Mouse (Mus musculus) common myeloid progenitor, adult 5-6 weeks (primary cell): Measurements from ENCODE around the gene Phka2. TPM values are rescaled to one million over a fixed set of nuclear protein-coding genes. Genes with fewer than 3 reads are reported as not detected.

Experiments
- ATAC-seq: replicated peaks from 2 replicates; pipeline ENCODE4 v1.8.0; 2016; ENCODE audit warnings: low read depth, mild to moderate bottlenecking, moderate TSS enrichment, inconsistent platforms; ENCODE audit not compliant: poor library complexity, severe bottlenecking
- total RNA-seq: library from RNA; stranded (forward); fragments of 200-1000, 187-1606 nt; gene quantifications from 2 replicates; pipeline ENCODE4 v1.2.3, GENCODE M21; 2017

Gene Phka2
- total RNA-seq, 1 experiment from 2014 or later, result 48.4 TPM

DNA sequence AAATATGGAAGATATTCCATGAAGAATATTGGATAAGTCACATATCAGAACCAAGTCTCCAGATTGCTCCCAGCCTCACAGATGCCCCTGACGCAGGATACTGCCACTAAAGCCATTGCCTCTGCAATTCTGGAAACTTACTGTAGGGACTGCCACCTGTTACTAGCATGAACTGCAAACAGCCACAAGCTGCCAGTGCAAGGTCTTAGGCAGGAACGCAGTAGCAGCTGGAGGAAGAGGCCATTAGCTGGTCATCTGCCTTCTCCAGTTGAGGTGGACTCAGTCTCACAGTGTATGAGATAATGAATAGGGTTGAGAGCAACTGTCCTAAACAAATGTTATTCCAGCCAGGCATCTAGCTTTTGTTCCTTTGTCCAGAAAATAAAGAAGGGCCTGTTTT lies 96.1 kb downstream of the Phka2 start:
- ATAC-seq, result no peak

DNA sequence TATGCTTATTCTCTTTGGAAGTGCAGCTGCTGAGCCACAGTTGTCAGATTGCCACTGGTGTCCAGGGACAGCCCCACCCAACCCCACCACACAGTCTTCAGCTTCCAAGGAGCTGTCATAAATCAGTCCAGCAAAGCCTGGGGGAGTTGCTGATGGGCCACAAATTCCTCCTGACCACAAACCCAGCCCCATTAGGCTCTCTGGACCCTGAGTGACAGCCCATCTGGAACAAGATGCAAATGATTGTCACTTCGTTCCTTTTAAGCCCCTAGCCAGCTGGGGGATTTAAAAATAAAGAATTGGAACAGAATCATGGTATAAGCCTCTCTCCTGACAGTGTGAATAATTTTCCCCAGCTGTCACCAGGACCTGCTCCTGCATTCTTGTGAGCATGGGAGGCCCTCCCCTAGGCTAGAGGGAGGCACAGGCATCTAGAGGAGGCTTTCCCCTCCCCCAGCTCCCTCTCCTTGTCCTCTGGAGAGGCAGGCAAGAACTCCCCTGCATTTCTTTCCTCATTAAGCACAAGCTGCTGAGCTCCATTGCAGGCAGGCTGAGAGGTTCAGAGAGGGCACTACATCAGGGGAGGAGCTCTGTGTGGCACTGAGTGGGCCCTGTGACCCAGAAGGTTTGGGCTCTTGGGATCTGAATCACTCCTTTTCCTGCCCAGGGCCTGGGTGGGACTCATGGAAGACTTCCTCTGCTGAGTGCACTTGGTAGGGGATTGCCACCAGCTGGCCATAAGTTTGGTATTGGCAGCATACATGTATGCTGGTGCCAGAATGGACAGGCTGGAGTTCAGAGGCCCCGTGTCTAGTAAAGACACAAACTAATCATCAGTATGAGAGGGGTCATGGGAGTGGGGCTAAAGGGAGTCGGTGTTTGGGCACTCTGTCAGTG lies 96.8 kb downstream of the Phka2 start:
- ATAC-seq, result peak; percentile 36; the same call in 1 of the 2 replicates

- no peak for ATAC-seq
Observed at GRCm38 (mm10) chrX:160601053-160601452, 99.1 kb downstream of the Phka2 start.

GRCm38 (mm10) chrX:160602770-160603169 lies 100.8 kb downstream of the Phka2 start:
- no peak for ATAC-seq

DNA sequence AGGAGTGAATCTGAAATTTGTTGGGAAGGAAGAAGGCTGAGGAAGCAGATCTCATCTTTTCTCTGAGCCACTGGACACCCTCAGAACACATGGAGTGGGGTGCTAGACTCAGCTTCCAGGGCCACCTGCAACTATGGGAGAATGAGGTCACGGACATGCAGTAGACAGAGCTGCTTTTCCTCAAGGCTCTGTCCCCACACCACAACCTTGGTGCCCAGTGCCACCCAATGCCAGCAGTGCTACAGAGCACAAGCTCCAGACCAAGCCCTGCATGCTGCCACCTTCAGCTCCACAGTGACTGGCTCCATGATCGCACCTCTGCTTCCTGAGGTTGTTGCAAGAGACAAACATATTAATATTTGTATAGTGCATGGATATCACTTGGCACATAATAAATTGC lies 101.3 kb downstream of the Phka2 start:
- ATAC-seq, result no peak

DNA sequence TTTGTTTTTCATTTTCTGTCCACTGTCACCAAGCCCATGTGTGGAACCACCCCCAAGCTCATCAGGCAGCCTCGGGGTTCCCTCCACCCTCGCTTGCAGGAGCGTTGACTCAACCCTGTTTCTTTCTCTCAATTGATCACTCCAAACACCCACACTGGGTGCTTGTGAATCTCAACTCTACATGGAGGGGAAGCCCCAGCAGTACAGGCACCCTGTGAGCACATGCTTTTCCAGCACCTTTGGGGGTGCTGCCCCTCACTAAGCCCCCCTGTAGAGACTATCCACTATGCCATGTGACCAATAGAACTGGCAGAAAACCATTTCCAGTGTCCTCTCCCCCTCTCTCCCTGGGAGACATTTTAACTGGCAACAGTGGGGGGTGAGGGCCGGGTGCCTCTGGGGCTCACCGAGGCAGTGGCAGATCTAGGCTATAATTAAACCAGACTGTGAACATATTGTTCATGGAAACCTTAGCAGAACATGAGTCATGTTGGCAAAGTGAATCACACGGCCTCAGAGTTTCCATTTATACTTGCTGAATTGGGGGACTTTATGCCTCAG lies 102.1 kb downstream of the Phka2 start:
- no peak for ATAC-seq

- ATAC-seq, result peak; percentile 92
Observed at GRCm38 (mm10) chrX:160609849-160610248, 107.9 kb downstream of the Phka2 start.

DNA sequence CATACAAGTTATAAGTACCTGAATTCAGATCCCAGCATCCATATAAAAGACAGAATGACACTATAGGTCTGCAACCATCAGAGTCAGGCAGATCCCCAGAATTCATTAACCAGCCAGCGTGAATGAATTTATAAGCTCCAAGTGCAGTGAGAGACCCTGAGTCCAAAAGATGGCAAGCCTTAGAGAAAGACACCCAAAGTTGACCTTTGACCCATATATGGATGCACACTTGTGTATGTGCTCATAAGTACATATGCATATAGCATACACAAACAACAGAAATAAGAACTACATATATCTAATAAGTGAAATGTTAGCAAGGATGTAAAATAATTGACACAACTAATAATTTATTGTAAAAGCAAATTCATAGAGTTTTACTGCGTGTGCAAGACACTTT lies 108.5 kb downstream of the Phka2 start:
- ATAC-seq, result no peak

GRCm38 (mm10) chrX:160610882-160611644 lies 109.1 kb downstream of the Phka2 start:
- no peak for ATAC-seq

Other genes starting within 250 kb of the Phka2 start
- gene Adgrg2, start 111.5 kb upstream of the Phka2 start, total RNA-seq, result 0.23 and 0.24 TPM in 2 replicates
- 0.29 TPM in 1 of 2 replicates, not detected in the other for gene Ppef1, start 233.6 kb downstream of the Phka2 start, total RNA-seq